Mouse (Mus musculus) neural tube, embryonic 11.5 days (tissue): ENCODE results near the gene Fyn. TPM values are rescaled to one million over a fixed set of nuclear protein-coding genes. Genes with fewer than 3 reads are reported as not detected.

Source experiments
- ATAC-seq: fragments of 200-750 bp; cut with Nextera tagmentation; 2 replicates; pipeline ENCODE4 v1.8.0; 2017; ENCODE audit warnings: moderate number of reproducible peaks, mild to moderate bottlenecking, moderate TSS enrichment, moderate library complexity; ENCODE audit not compliant: insufficient read depth, low FRiP score, low TSS enrichment
- DNase-seq: peaks from one replicate; pipeline ENCODE4 v3.0.0-alpha.2; 2015; ENCODE audit warnings: low spot score
- H3K27ac ChIP-seq: fragments of 300-500 bp; sonication (generic); 2 replicates; pipeline ENCODE4 v1.5.1; 2014; ENCODE audit warnings: low read depth, mild to moderate bottlenecking, low read length
- H3K27me3 ChIP-seq: fragments of 300-500 bp; sonication (generic); 2 replicates; pipeline ENCODE4 v1.6.1; 2014; ENCODE audit warnings: mild to moderate bottlenecking, low read length, mixed read lengths; ENCODE audit not compliant: control insufficient read depth, insufficient read depth
- H3K36me3 ChIP-seq: fragments of 300-500 bp; sonication (generic); 2 replicates; pipeline ENCODE4 v1.6.1; 2014; ENCODE audit warnings: mild to moderate bottlenecking, low read length, moderate library complexity, mixed read lengths; ENCODE audit not compliant: control insufficient read depth, insufficient read depth
- H3K4me1 ChIP-seq: fragments of 300-500 bp; sonication (generic); 2 replicates; pipeline ENCODE4 v1.6.1; 2014; ENCODE audit warnings: low read length, mixed read lengths; ENCODE audit not compliant: control insufficient read depth, insufficient read depth
- H3K4me2 ChIP-seq: fragments of 300-500 bp; sonication (generic); 2 replicates; pipeline ENCODE4 v1.6.1; 2014; ENCODE audit warnings: low read depth, mild to moderate bottlenecking, moderate library complexity
- H3K4me3 ChIP-seq: fragments of 300-500 bp; sonication (generic); 2 replicates; pipeline ENCODE4 v1.5.1; 2014; ENCODE audit warnings: low read depth, low read length
- H3K9ac ChIP-seq: fragments of 300-500 bp; sonication (generic); 2 replicates; pipeline ENCODE4 v1.6.1; 2014; ENCODE audit warnings: mild to moderate bottlenecking, low read length
- H3K9me3 ChIP-seq: fragments of 300-500 bp; sonication (generic); 2 replicates; pipeline ENCODE4 v1.6.1; 2016; ENCODE audit warnings: low read length; ENCODE audit not compliant: control insufficient read depth
- WGBS: fragments of 180-500 bp; shearing (Covaris S2); extraction: QIAGEN DNeasy Blood & Tissue Kit; methylation state at CpG from one replicate; pipeline ENCODE4 v1.1.7; 2014; 5-methylcytosine and 5-hydroxymethylcytosine counted together
- polyA plus RNA-seq: library from polyadenylated mRNA; unstranded; fragments of >200 nt; fragmentation: Nextera tagmentation; extraction: Ambion mirVana; gene quantifications from 2 replicates; pipeline ENCODE4 v1.2.1, GENCODE M21; 2014

The Fyn gene
- polyA plus RNA-seq: 61.7 and 66.0 TPM in 2 replicates

GRCm38 (mm10) chr10:39368572-39369135 is at the start of gene Fyn:
Gene Fyn (plus strand): TSS chr10:39368855.
- Histone ChIP-seq H3K27me3 (no peaks in the 10 kb centered on the region), H3K4me1 (peaks cover 13% of the 10 kb centered on the region), H3K27ac (peak within 1 kb of the TSS; percentile 98), H3K9ac (peak within 1 kb of the TSS; percentile 98), H3K4me2 (peak within 1 kb of the TSS; percentile 60), H3K4me3 (peak within 1 kb of the TSS; percentile 97), H3K36me3 (no peaks in the 10 kb centered on the region), H3K9me3 (no peaks in the 10 kb centered on the region)
- DNase-seq (no peak), ATAC-seq (no peak)
- 39% methylated on average over 8 of the region's 8 CpGs for WGBS

GRCm38 (mm10) chr10:39320798-39321622 is 47.6 kb upstream of the Fyn start:
- DNase-seq (peak; percentile 20), ATAC-seq (no peak; the same call in 1 of the 2 replicates)
- Histone ChIP-seq H3K4me1 (peaks cover 3% of the 10 kb centered on the region; the same call in 1 of the 2 replicates), H3K4me2 (no peak overlapping the region), H3K36me3 (no peaks in the 10 kb centered on the region), H3K9ac (no peak overlapping the region), H3K9me3 (no peaks in the 10 kb centered on the region), H3K27me3 (no peaks in the 10 kb centered on the region), H3K27ac (no peak overlapping the region), H3K4me3 (no peak overlapping the region)
- WGBS: 66% methylated on average over 17 of the region's 17 CpGs

GRCm38 (mm10) chr10:39321623-39321985 is 47.1 kb upstream of the Fyn start:
- H3K27ac ChIP-seq: no peak overlapping the region

GRCm38 (mm10) chr10:39322143-39322542 is 46.5 kb upstream of the Fyn start:
- H3K4me3 ChIP-seq: no peak overlapping the region
- no peak overlapping the region for H3K27ac ChIP-seq
- H3K4me2 ChIP-seq: no peak overlapping the region
- H3K4me1 ChIP-seq: peaks cover 3% of the 10 kb centered on the region; the same call in 1 of the 2 replicates
- WGBS: 82% methylated on average over 4 of the region's 4 CpGs
- DNase-seq: no peak
- H3K27me3 ChIP-seq: no peaks in the 10 kb centered on the region
- H3K36me3 ChIP-seq: no peaks in the 10 kb centered on the region
- H3K9me3 ChIP-seq: no peaks in the 10 kb centered on the region
- no peak for ATAC-seq
- no peak overlapping the region for H3K9ac ChIP-seq

More at GRCm38 (mm10) chr10:39321623-39321985, 47.1 kb upstream of the Fyn start:
- no peak overlapping the region for H3K4me2 ChIP-seq
- H3K9ac ChIP-seq: no peak overlapping the region
- DNase-seq: no peak
- no peaks in the 10 kb centered on the region for H3K27me3 ChIP-seq
- H3K36me3 ChIP-seq: no peaks in the 10 kb centered on the region
- H3K9me3 ChIP-seq: no peaks in the 10 kb centered on the region
- no peak overlapping the region for H3K4me3 ChIP-seq
- no peak for ATAC-seq
- H3K4me1 ChIP-seq: peaks cover 3% of the 10 kb centered on the region; the same call in 1 of the 2 replicates
- WGBS: 60% methylated on average over 9 of the region's 9 CpGs

GRCm38 (mm10) chr10:39324291-39324690 is 44.4 kb upstream of the Fyn start:
- Histone ChIP-seq H3K4me1 (peaks cover 3% of the 10 kb centered on the region; the same call in 1 of the 2 replicates), H3K27me3 (no peaks in the 10 kb centered on the region), H3K4me3 (no peak overlapping the region), H3K9ac (no peak overlapping the region), H3K4me2 (no peak overlapping the region), H3K9me3 (no peaks in the 10 kb centered on the region), H3K27ac (no peak overlapping the region), H3K36me3 (no peaks in the 10 kb centered on the region)
- DNase-seq (no peak), ATAC-seq (no peak)
- 88% methylated on average over 2 of the region's 2 CpGs for WGBS

GRCm38 (mm10) chr10:39328661-39329060 is 40.0 kb upstream of the Fyn start:
- Histone ChIP-seq H3K36me3 (no peaks in the 10 kb centered on the region; the same call in 1 of the 2 replicates), H3K4me2 (no peak overlapping the region), H3K9ac (no peak overlapping the region), H3K4me1 (no peaks in the 10 kb centered on the region), H3K9me3 (no peaks in the 10 kb centered on the region), H3K4me3 (no peak overlapping the region), H3K27ac (no peak overlapping the region), H3K27me3 (no peaks in the 10 kb centered on the region)
- 84% methylated on average over 2 of the region's 2 CpGs for WGBS
- DNase-seq: no peak
- no peak for ATAC-seq

- Histone ChIP-seq H3K4me1 (no peaks in the 10 kb centered on the region), H3K36me3 (no peaks in the 10 kb centered on the region; the same call in 1 of the 2 replicates), H3K27ac (no peak overlapping the region), H3K4me2 (no peak overlapping the region), H3K4me3 (no peak overlapping the region), H3K27me3 (no peaks in the 10 kb centered on the region), H3K9ac (no peak overlapping the region), H3K9me3 (no peaks in the 10 kb centered on the region)
- DNase-seq (no peak), ATAC-seq (no peak)
- 69% methylated on average over 3 of the region's 3 CpGs for WGBS
Measured at GRCm38 (mm10) chr10:39334320-39334719, 34.3 kb upstream of the Fyn start.

- no peaks in the 10 kb centered on the region for H3K9me3 ChIP-seq
- no peak for DNase-seq
- H3K9ac ChIP-seq: no peak overlapping the region
Measured at GRCm38 (mm10) chr10:39335880-39336279, 32.8 kb upstream of the Fyn start.

More at GRCm38 (mm10) chr10:39335880-39336279, 32.8 kb upstream of the Fyn start:
- no peak for ATAC-seq
- Histone ChIP-seq H3K4me2 (no peak overlapping the region), H3K36me3 (no peaks in the 10 kb centered on the region; the same call in 1 of the 2 replicates), H3K4me3 (no peak overlapping the region), H3K27ac (no peak overlapping the region), H3K27me3 (no peaks in the 10 kb centered on the region), H3K4me1 (no peaks in the 10 kb centered on the region)
